Mouse (Mus musculus) lung, postnatal 0 days (tissue): Measurements from ENCODE around the gene Pgam5. TPM values are rescaled to one million over a fixed set of nuclear protein-coding genes. Genes with fewer than 3 reads are reported as not detected.

Source experiments
- ATAC-seq: fragments of 200-750 bp; cut with Nextera tagmentation; 2 replicates; pipeline ENCODE4 v1.8.0; 2017; ENCODE audit warnings: moderate library complexity
- DNase-seq: peaks from one replicate; pipeline ENCODE4 v3.0.0-alpha.2; 2016; ENCODE audit warnings: low spot score
- H3K27ac ChIP-seq: fragments of 300-500 bp; sonication (generic); 2 replicates; pipeline ENCODE4 v1.5.1; 2014; ENCODE audit warnings: antibody characterized with exemption, mild to moderate bottlenecking, low read length, mixed read lengths
- H3K27me3 ChIP-seq: fragments of 300-500 bp; sonication (generic); replicated peaks from 2 replicates; pipeline ENCODE4 v1.6.1; 2014; ENCODE audit warnings: low read length, mixed read lengths; ENCODE audit not compliant: insufficient read depth
- H3K36me3 ChIP-seq: fragments of 300-500 bp; sonication (generic); 2 replicates; pipeline ENCODE4 v1.6.1; 2014; ENCODE audit warnings: low read length, mixed read lengths; ENCODE audit not compliant: insufficient read depth
- H3K4me1 ChIP-seq: fragments of 300-500 bp; sonication (generic); 2 replicates; pipeline ENCODE4 v1.6.1; 2014; ENCODE audit warnings: antibody characterized with exemption, low read depth, low read length, mixed read lengths; ENCODE audit not compliant: insufficient read depth
- H3K4me2 ChIP-seq: fragments of 300-500 bp; sonication (generic); replicated peaks from 2 replicates; pipeline ENCODE4 v1.6.1; 2014; ENCODE audit warnings: low read depth, mild to moderate bottlenecking, low read length, moderate library complexity, mixed read lengths
- H3K4me3 ChIP-seq: fragments of 300-500 bp; sonication (generic); 2 replicates; pipeline ENCODE4 v1.5.1; 2014; ENCODE audit warnings: low read depth, low read length
- H3K9ac ChIP-seq: fragments of 300-500 bp; sonication (generic); replicated peaks from 2 replicates; pipeline ENCODE4 v1.6.1; 2014; ENCODE audit warnings: low read depth, mild to moderate bottlenecking
- H3K9me3 ChIP-seq: fragments of 300-500 bp; sonication (generic); 2 replicates; pipeline ENCODE4 v1.6.1; 2016; ENCODE audit warnings: low read length, mixed read lengths
- CTCF ChIP-seq: IDR thresholded peaks from 2 replicates; pipeline ENCODE4 v1.5.1; 2016; ENCODE audit warnings: antibody characterized with exemption, mild to moderate bottlenecking
- EP300 ChIP-seq: IDR thresholded peaks from 2 replicates; pipeline ENCODE4 v1.6.1; 2016; ENCODE audit warnings: antibody characterized with exemption, mild to moderate bottlenecking, control low read depth
- WGBS: fragments of 180-500 bp; shearing (Covaris S2); extraction: QIAGEN DNeasy Blood & Tissue Kit; methylation state at CpG from one replicate; pipeline ENCODE4 v1.1.7; 2014; 5-methylcytosine and 5-hydroxymethylcytosine counted together
- polyA plus RNA-seq: library from polyadenylated mRNA; unstranded; fragments of >200 nt; fragmentation: Nextera tagmentation; extraction: Ambion mirVana; gene quantifications from 2 replicates; pipeline ENCODE4 v1.2.1, GENCODE M21; 2015

Pgam5 gene
- 32.0 and 33.6 TPM in 2 replicates for polyA plus RNA-seq

DNA sequence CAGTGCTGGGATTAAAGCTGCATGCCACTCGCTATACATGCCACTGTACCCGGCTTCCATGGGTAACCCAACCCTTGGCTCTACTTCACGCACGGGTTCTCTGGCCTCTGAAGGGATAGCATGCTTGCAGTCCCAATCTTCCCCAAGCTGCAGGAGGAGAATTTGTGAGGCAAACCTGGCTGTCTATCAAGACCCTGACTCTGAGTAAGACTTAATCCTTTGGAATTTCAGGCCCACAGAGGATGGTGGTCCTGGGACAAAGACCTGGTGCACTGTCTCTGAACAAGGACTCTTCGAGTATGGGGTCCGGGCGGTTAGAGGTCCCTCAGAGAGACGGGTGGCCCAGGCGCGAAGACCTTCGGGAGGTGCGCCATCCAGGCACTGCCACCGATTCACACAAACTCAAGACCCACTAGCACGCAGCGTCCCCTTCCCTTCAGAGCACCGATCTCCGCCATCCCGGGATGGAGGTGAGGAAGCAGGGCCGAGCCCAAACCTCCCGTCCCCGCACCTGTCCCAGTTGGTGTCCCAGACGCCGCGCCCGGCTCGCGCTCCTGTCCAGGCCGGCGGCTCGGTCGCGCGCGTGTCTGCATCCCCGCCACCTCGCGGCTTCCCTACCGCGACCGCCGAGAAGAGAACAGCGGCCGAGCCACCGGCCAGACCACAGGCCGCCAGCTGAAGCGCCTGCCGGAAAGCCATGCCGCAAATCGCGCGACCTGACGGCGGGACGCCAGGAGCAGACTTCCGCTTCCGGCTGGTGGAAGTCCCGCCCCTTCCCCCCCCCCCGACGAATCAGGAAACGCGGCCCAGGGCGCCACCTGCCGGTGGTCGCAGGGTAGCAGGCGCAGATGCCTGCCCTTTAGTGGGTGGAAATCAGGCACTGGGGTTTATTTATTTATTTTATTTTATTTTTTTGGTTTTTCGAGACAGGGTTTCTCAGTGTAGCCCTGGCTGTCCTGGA is at the start of gene Pgam5:
Pgam5 (minus strand) TSS at position 773 of the 961 bp plus-strand sequence.
- peak; percentile 94 for ATAC-seq
- TF ChIP-seq CTCF (peak; percentile 84), EP300 (no peak)

DNA sequence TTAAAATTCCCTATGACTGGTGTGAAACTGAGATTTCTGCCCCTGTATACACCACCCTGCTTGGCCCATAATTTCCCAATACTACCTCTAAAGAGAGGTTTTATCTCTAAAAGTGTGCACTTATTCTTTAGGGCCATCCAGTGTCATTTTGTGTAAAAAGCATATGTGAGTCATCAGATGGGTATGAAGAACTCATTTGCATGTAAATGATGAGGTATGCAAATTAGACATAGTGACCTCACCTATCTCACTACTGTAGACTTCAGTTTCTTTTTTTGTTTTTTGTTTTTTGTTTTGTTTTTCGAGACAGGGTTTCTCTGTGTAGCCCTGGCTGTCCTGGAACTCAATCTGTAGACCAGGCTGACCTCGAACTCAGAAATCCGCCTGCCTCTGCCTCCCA is 43.4 kb upstream of the Pgam5 start:
- Histone ChIP-seq H3K27me3 (no peaks in the 10 kb centered on the region), H3K4me3 (no peak overlapping the region), H3K9ac (no peak overlapping the region), H3K36me3 (no peaks in the 10 kb centered on the region), H3K4me1 (no peaks in the 10 kb centered on the region), H3K27ac (no peak overlapping the region), H3K4me2 (no peak overlapping the region), H3K9me3 (no peaks in the 10 kb centered on the region)
- WGBS: 95% methylated on average over 3 of the region's 3 CpGs
- no peak for DNase-seq
- ATAC-seq: no peak
- TF ChIP-seq EP300: no peak
- TF ChIP-seq CTCF: no peak

More for the DNA sequence above, at the start of gene Pgam5:
- Histone ChIP-seq H3K27me3 (no peaks in the 10 kb centered on the region), H3K9me3 (no peaks in the 10 kb centered on the region), H3K36me3 (peaks cover 16% of the 10 kb centered on the region), H3K27ac (peak within 1 kb of the TSS; percentile 51), H3K4me3 (peak within 1 kb of the TSS; percentile 91), H3K4me2 (peak within 1 kb of the TSS; percentile 85), H3K9ac (peak within 1 kb of the TSS; percentile 93), H3K4me1 (peaks cover 8% of the 10 kb centered on the region; the same call in 1 of the 2 replicates)
- DNase-seq: peak; percentile 89
- under 1% methylated on average over 66 of the region's 66 CpGs for WGBS

DNA sequence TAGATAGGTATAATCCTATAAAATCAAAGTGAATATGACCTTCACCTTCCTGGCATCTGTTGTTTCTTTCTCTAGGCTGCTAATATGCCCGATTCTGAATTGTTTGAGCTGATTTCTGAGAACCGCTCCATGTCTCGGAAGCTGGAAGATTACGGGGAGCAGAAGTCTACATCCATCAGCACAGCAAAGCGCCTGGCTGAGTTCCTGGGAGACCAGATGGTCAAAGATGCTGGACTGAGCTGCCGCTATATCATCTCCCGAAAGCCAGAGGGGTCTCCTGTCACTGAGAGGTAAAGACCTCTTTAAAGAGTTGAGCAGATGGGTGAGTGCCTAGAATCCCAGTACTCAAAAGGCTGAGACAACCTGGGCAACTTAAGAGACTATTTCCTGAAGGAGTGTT is 39.1 kb upstream of the Pgam5 start:
- no peaks in the 10 kb centered on the region for H3K27me3 ChIP-seq
- no peaks in the 10 kb centered on the region for H3K9me3 ChIP-seq
- H3K4me2 ChIP-seq: no peak overlapping the region
- no peaks in the 10 kb centered on the region for H3K4me1 ChIP-seq
- ATAC-seq: no peak
- TF ChIP-seq CTCF (no peak), EP300 (no peak)
- H3K36me3 ChIP-seq: 0 out of 2 replicates have a peak, but pooled peaks cover 5% of the 10 kb centered on the region
- no peak for DNase-seq
- no peak overlapping the region for H3K4me3 ChIP-seq
- H3K27ac ChIP-seq: no peak overlapping the region
- 93% methylated on average over 7 of the region's 7 CpGs for WGBS
- H3K9ac ChIP-seq: no peak overlapping the region

DNA sequence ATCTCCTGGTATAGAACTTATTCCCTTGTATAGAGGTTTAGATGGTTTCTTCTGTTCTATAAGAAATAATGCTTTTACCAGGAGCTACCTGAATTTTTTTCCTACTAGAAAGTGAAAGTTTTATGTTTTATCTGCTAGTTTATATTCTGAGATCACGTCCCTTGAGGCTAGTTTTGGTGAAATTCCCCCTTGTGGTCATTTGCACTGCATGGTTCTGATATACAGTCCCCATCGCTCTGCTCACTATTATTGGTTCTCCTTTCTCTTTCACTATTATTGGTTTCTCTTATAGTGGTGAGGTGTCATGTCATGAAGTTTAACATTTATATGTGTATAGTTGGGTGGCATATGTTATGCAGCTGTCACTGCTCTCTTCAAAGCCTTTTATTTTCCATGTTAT is 30.9 kb upstream of the Pgam5 start:
- H3K4me2 ChIP-seq: no peak overlapping the region
- 86% methylated on average over 2 of the region's 2 CpGs for WGBS
- ATAC-seq (no peak), DNase-seq (no peak)
- no peak overlapping the region for H3K27ac ChIP-seq
- H3K4me1 ChIP-seq: no peaks in the 10 kb centered on the region
- no peaks in the 10 kb centered on the region for H3K27me3 ChIP-seq
- TF ChIP-seq EP300 (no peak), CTCF (no peak)
- H3K9ac ChIP-seq: no peak overlapping the region
- H3K4me3 ChIP-seq: no peak overlapping the region
- no peaks in the 10 kb centered on the region for H3K36me3 ChIP-seq
- no peaks in the 10 kb centered on the region for H3K9me3 ChIP-seq

DNA sequence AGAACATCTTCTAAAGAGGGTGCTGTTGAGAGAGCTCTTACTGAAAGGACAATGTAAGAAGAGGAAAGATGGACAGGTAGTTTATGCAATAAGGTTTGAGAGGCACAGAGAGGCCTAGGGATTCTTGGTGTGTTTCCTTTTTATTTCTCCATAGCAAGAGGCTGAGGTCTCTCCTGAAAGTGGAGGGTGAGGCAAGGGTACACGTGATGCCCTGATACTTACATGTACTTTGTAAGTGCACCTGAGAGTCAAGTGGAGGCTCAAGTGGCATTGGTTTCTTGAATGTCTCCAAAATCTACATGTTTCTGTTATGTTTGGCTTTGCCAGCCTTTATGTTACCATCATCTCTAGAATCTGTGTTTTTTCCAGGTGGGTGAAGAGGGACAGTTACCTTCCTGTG is 26.9 kb upstream of the Pgam5 start:
- Histone ChIP-seq H3K4me1 (no peaks in the 10 kb centered on the region), H3K9ac (no peak overlapping the region), H3K4me3 (no peak overlapping the region), H3K27me3 (no peaks in the 10 kb centered on the region), H3K27ac (no peak overlapping the region), H3K4me2 (no peak overlapping the region), H3K9me3 (no peaks in the 10 kb centered on the region), H3K36me3 (no peaks in the 10 kb centered on the region)
- WGBS: 64% methylated on average over 1 of the region's 1 CpGs
- peak; percentile 56 for DNase-seq
- peak; percentile 74 for ATAC-seq
- TF ChIP-seq CTCF: no peak
- 0 out of 2 replicates have a peak, but pooled peaks have one; percentile 12 for TF ChIP-seq EP300

DNA sequence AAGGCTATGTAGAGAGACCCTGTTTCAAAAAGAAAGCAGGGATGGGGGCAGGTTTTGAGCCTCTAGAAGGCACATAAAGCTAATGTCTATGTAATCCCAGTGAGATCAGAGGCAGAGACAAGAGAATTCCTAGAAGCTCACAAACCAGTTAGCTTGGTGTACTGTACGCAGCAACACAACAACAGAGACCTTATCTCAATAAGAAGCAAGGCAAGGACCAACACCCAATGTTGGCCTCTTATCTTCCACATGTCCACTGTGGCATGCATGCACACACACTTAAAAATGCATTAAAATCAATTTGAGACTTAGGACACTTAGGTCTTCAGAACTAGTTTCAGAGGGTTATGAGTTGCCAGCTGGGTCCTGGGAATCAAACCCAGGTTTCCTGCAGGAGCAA is 21.9 kb upstream of the Pgam5 start:
- H3K4me3 ChIP-seq: no peak overlapping the region
- no peaks in the 10 kb centered on the region for H3K9me3 ChIP-seq
- no peak for ATAC-seq
- H3K4me2 ChIP-seq: no peak overlapping the region
- no peak for DNase-seq
- H3K27ac ChIP-seq: no peak overlapping the region
- no peaks in the 10 kb centered on the region for H3K36me3 ChIP-seq
- no peak overlapping the region for H3K9ac ChIP-seq
- H3K27me3 ChIP-seq: no peaks in the 10 kb centered on the region
- H3K4me1 ChIP-seq: peaks cover under 1% of the 10 kb centered on the region; the same call in 1 of the 2 replicates
- TF ChIP-seq EP300: no peak
- TF ChIP-seq CTCF: no peak
- WGBS: 100% methylated on average over 1 of the region's 1 CpGs
